Mouse (Mus musculus) intestine, postnatal 0 days (tissue): ENCODE data around the gene Ensa. TPM values are rescaled to one million over a fixed set of nuclear protein-coding genes. Genes with fewer than 3 reads are reported as not detected.

Experiments used
- ATAC-seq: fragments of 200-750 bp; cut with Nextera tagmentation; 2 replicates; pipeline ENCODE4 v1.8.0; 2017; ENCODE audit warnings: mild to moderate bottlenecking, moderate TSS enrichment, moderate library complexity
- H3K27ac ChIP-seq: fragments of 300-500 bp; sonication (generic); 2 replicates; pipeline ENCODE4 v1.5.1; 2014; ENCODE audit warnings: mild to moderate bottlenecking, low read depth, low read length, moderate library complexity
- H3K27me3 ChIP-seq: fragments of 300-500 bp; sonication (generic); replicated peaks from 2 replicates; pipeline ENCODE4 v1.6.1; 2014; ENCODE audit warnings: low read length, mixed read lengths; ENCODE audit not compliant: control insufficient read depth, insufficient read depth
- H3K36me3 ChIP-seq: fragments of 300-500 bp; sonication (generic); 2 replicates; pipeline ENCODE4 v1.6.1; 2014; ENCODE audit warnings: mild to moderate bottlenecking, moderate library complexity; ENCODE audit not compliant: control insufficient read depth, insufficient read depth
- H3K4me1 ChIP-seq: fragments of 300-500 bp; sonication (generic); replicated peaks from 2 replicates; pipeline ENCODE4 v1.6.1; 2014; ENCODE audit warnings: antibody characterized with exemption, low read length, mixed read lengths; ENCODE audit not compliant: control insufficient read depth, insufficient read depth
- H3K4me2 ChIP-seq: fragments of 300-500 bp; sonication (generic); replicated peaks from 2 replicates; pipeline ENCODE4 v1.6.1; 2014; ENCODE audit warnings: low read depth, mild to moderate bottlenecking, moderate library complexity
- H3K4me3 ChIP-seq: fragments of 300-500 bp; sonication (generic); 2 replicates; pipeline ENCODE4 v1.5.1; 2014; ENCODE audit warnings: low read depth, low read length
- H3K9ac ChIP-seq: fragments of 300-500 bp; sonication (generic); 2 replicates; pipeline ENCODE4 v1.6.1; 2014; ENCODE audit warnings: mild to moderate bottlenecking, low read depth, low read length
- H3K9me3 ChIP-seq: fragments of 300-500 bp; sonication (generic); 2 replicates; pipeline ENCODE4 v1.6.1; 2016; ENCODE audit warnings: mixed run types; ENCODE audit not compliant: control insufficient read depth
- CTCF ChIP-seq: sonication (generic); IDR thresholded peaks from 2 replicates; pipeline ENCODE4 v1.5.1; 2016; ENCODE audit warnings: low read depth, mild to moderate bottlenecking, control low read depth, antibody characterized with exemption, moderate library complexity
- WGBS: fragments of 180-500 bp; shearing (Covaris S2); extraction: QIAGEN DNeasy Blood & Tissue Kit; methylation state at CpG from one replicate; pipeline ENCODE4 v1.1.7; 2014; 5-methylcytosine and 5-hydroxymethylcytosine counted together
- polyA plus RNA-seq: library from polyadenylated mRNA; unstranded; fragments of >200 nt; fragmentation: Nextera tagmentation; extraction: Ambion mirVana; gene quantifications from 2 replicates; pipeline ENCODE4 v1.2.1, GENCODE M21; 2015

Ensa gene
- polyA plus RNA-seq, 1 experiment from 2014 or later = 44.0 TPM

- H3K36me3 ChIP-seq = peaks cover 46% of the 10 kb centered on the region
These were observed 11.3 kb downstream of the Ensa start for GRCm38 (mm10) chr3:95636072-95636471.

GRCm38 (mm10) chr3:95639694-95640093 is 14.9 kb downstream of the Ensa start:
- Histone ChIP-seq H3K4me2 (no peak overlapping the region), H3K36me3 (peaks cover 18% of the 10 kb centered on the region; the same call in 1 of the 2 replicates), H3K27ac (no peak overlapping the region), H3K4me1 (no peaks in the 10 kb centered on the region; the same call in 1 of the 2 replicates), H3K27me3 (no peaks in the 10 kb centered on the region), H3K4me3 (no peak overlapping the region), H3K9ac (no peak overlapping the region), H3K9me3 (no peaks in the 10 kb centered on the region)
- 81% methylated on average over 1 of the region's 1 CpGs for WGBS
- peak; percentile 45 for TF ChIP-seq CTCF
- ATAC-seq = no peak

More at GRCm38 (mm10) chr3:95636072-95636471, 11.3 kb downstream of the Ensa start:
- H3K4me2 ChIP-seq = no peak overlapping the region
- no peak overlapping the region for H3K9ac ChIP-seq
- 44% methylated on average over 4 of the region's 4 CpGs for WGBS
- ATAC-seq = no peak
- H3K27me3 ChIP-seq = no peaks in the 10 kb centered on the region
- no peak overlapping the region for H3K4me3 ChIP-seq
- no peak for TF ChIP-seq CTCF
- H3K9me3 ChIP-seq = no peaks in the 10 kb centered on the region
- H3K27ac ChIP-seq = no peak overlapping the region
- H3K4me1 ChIP-seq = no peaks in the 10 kb centered on the region; the same call in 1 of the 2 replicates

GRCm38 (mm10) chr3:95643097-95643496 is 18.3 kb downstream of the Ensa start:
- peak; percentile 88 for ATAC-seq
- 35% methylated on average over 7 of the region's 7 CpGs for WGBS
- no peak overlapping the region for H3K9ac ChIP-seq
- peak overlapping the region; percentile 36; the same call in 1 of the 2 replicates for H3K27ac ChIP-seq
- TF ChIP-seq CTCF = no peak
- no peak overlapping the region for H3K4me3 ChIP-seq
- H3K36me3 ChIP-seq = peaks cover 3% of the 10 kb centered on the region; the same call in 1 of the 2 replicates
- no peaks in the 10 kb centered on the region for H3K4me1 ChIP-seq
- H3K4me2 ChIP-seq = no peak overlapping the region
- no peaks in the 10 kb centered on the region for H3K27me3 ChIP-seq
- no peaks in the 10 kb centered on the region for H3K9me3 ChIP-seq

- ATAC-seq = peak; percentile 61
- no peaks in the 10 kb centered on the region for H3K27me3 ChIP-seq
- no peak for TF ChIP-seq CTCF
- no peaks in the 10 kb centered on the region for H3K36me3 ChIP-seq
- H3K4me2 ChIP-seq = no peak overlapping the region
- no peak overlapping the region for H3K27ac ChIP-seq
- no peak overlapping the region for H3K4me3 ChIP-seq
- H3K9ac ChIP-seq = no peak overlapping the region
- no peaks in the 10 kb centered on the region for H3K4me1 ChIP-seq
- 56% methylated on average over 10 of the region's 10 CpGs for WGBS
- H3K9me3 ChIP-seq = no peaks in the 10 kb centered on the region
These were observed 20.8 kb downstream of the Ensa start for GRCm38 (mm10) chr3:95645313-95646235.

- Histone ChIP-seq H3K9me3 (no peaks in the 10 kb centered on the region), H3K36me3 (no peaks in the 10 kb centered on the region), H3K4me3 (no peak overlapping the region), H3K27ac (no peak overlapping the region), H3K27me3 (no peaks in the 10 kb centered on the region), H3K9ac (no peak overlapping the region), H3K4me2 (no peak overlapping the region), H3K4me1 (no peaks in the 10 kb centered on the region)
- ATAC-seq = no peak
- WGBS = 77% methylated on average over 5 of the region's 5 CpGs
- no peak for TF ChIP-seq CTCF
These were observed 23.2 kb downstream of the Ensa start for GRCm38 (mm10) chr3:95648016-95648415.

- H3K9me3 ChIP-seq = no peaks in the 10 kb centered on the region
- no peak overlapping the region for H3K4me3 ChIP-seq
- 0 out of 2 replicates have a peak overlapping the region, but pooled peaks have one; percentile 32 for H3K4me2 ChIP-seq
- H3K9ac ChIP-seq = no peak overlapping the region
- no peaks in the 10 kb centered on the region for H3K4me1 ChIP-seq
- peak; percentile 58 for ATAC-seq
- no peaks in the 10 kb centered on the region for H3K27me3 ChIP-seq
- TF ChIP-seq CTCF = no peak
- no peaks in the 10 kb centered on the region for H3K36me3 ChIP-seq
- H3K27ac ChIP-seq = peak overlapping the region; percentile 74
- WGBS = 48% methylated on average over 6 of the region's 6 CpGs
These were observed 25.7 kb downstream of the Ensa start for GRCm38 (mm10) chr3:95650276-95651032.
